Mouse (Mus musculus): ENCODE measurements around the gene Frat1. TPM values are rescaled to one million over a fixed set of nuclear protein-coding genes. Genes with fewer than 3 reads are reported as not detected.

Frat1 gene
- total RNA-seq (2021) = 1 to 10 TPM; 5.6 to 6.1 TPM
- long read RNA-seq, experiment 1 = 0 reads
- long read RNA-seq, experiment 2, partial matches to known transcripts = 0 of 2 reads
- long read RNA-seq, experiment 2, other reads (novel, unspliced or antisense) = 0 of 2 reads

DNA sequence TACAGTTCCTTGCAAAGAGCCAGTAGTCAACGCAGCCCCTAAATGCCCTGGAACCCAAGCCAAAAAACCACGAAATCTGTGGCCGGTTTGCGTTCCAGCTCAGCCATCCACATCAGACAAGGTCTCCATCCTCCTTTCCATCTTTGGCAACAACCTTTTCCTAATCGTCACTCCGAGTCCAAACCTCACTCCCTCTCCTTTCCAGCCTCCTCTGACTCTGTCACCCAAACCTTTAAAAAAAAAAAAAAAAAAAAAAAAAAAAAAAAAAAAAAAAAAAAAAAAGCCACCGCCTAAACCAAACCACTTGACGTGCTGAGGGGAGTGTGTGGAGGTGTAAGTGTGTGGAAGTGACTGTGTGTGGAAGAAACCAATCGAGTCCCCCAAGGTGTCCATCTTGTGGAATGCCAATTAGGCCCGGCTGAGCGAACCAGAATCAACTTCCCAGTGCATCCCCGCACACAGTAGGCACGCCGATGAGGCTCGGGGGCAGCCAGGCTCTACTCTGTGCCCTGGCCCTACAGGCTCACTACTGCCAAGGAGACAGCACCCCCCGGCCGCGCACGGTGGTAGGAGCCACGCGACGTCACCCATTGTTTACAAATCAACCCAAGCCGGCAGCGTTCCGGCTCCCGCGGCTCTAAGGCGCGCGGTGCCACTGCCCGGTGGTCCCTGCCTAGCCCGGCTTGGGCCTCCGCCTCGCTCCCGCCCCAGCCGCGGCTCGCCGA lies at the start of gene Frat1:
Gene Frat1, plus strand, starts transcription at position 590 of the 725 bp plus-strand sequence.
- peak; percentile 77 for DNase-seq

DNA sequence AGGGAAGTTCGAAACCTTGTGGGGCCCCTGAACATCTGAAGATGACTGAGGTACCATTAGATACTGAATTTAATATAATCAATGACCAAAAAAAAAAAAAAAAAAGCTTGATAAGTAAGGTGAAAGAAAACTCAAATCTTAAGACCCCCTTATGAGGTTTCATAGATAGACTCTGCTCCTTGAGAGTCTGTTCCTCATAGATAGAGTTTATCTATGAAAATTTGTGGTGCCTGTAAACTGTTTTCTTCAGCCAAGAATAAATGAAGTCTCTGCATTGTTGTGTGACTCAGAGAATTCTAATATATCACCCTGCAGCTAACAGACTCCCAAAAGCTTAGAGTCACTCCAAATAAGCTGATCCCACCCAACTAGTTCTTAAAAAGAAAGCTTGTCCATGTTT lies 42.9 kb upstream of the Frat1 start:
- no peak for DNase-seq

DNA sequence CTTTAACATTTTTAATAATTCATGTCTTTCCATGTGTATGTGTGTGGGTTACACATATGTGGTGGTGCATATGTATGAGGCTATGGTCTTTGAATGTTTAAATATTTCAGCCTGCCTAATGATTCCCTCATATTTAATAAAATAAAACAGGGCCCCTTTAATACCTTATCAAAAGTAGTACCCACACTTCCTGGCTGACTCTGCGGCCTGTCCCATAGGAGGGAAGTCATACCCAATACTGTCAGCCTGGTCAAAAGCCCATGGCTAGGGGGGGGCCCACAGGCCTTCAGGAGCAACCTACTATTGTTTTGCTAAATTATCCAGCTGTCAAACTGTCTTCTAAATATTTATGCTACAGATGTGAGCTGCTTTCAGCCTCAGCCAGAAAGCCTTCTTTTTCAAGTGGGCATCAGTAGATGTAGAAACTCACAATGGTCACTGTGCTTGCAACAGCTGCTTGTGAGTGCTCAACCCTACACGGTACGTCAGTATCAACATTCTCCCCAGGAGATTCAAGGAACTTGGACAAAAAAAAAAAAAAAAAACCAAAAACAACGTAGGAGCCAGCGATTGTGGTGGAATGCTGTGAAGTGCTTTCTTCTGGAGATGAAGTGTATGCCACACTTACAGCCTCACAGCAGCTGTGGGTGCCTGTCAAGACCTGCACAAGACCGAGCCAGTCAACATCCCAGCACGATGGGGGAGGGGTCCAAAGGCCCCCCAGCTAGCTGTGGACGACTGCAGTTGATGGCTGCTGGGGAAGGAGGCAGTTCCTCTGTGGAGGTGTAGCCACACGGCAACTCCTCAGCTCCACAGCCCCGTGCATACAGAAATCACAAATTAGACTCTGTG lies 40.4 kb upstream of the Frat1 start:
- DNase-seq = no peak

DNA sequence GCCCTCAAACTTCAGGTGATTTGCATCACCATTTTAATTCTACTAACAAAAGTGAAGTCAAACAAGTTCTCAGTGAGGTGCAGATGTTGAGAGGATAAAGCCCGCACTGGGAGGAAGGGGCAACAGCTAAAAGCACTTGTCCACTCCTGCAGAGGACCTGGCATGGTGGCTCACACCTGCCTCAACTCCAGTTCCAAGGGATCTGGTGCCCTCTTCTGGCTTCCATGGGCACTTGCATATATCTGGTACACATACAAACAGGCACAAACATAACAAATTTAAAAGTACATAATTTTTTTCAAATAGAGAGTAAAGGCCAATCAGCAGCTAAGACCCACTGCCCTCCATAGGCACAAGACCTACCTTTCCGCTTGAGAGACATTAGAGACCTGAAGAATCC lies 38.4 kb upstream of the Frat1 start:
- DNase-seq = no peak

DNA sequence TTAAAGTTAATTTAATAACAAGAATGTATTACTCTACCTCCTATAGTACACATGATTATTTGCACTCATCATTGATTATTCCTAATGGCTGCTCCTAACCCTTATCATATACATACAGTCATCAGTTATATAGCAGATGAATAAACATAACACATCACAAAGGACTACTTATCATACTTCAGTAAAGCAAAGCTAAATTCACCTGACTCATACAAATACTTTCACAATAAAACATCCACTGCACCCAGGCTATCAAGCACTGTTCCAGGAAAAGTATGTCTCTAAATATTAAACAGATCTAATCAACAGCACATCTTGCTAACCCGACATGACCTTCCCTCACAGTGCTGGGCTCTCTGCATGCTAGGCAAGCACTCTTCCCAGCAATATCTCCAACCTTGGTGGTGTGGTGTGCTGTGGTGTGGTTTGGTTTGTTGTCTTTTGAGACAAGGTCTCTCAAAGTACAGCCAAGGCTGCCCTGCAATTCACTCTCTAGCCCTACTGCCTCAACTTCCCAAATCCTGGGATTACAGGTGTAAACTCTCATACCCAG lies 36.8 kb upstream of the Frat1 start:
- DNase-seq = no peak

DNA sequence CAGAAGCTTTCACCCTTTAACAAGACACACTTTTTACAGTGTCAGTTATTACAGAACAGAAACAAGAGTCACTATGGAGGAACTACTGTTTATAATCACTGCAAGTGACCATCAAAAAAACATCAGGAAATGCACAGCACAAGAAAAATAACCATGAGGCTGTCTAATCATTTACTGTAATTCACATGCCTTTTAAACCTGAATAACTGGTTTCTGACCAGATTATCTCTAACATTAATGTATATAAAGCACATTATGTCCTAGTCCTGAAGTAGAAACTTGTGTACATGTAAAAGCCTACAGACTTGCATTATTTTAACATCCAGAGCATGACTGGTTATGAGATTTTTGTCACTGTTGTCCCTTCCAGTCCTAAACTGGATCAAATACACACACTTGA lies 35.8 kb upstream of the Frat1 start:
- no peak for DNase-seq

DNA sequence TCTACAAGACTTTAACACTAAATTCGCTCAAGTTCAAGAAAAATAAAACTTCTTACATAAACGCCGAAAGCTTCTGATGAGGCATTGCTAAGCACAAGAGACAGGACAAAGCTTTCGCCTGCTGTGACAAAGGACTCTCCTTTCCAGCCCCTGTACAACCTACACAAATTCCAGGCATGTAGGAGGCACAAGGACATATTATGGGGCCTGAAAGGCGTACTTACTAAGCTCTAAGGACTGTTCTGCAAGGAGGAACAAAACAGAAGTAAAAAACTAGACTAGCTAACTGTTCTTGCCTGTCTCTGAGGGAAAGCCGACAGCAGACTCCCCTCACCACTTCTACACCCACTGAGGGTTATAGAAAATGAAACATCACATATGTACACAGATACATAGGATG lies 34.9 kb upstream of the Frat1 start:
- no peak for DNase-seq

DNA sequence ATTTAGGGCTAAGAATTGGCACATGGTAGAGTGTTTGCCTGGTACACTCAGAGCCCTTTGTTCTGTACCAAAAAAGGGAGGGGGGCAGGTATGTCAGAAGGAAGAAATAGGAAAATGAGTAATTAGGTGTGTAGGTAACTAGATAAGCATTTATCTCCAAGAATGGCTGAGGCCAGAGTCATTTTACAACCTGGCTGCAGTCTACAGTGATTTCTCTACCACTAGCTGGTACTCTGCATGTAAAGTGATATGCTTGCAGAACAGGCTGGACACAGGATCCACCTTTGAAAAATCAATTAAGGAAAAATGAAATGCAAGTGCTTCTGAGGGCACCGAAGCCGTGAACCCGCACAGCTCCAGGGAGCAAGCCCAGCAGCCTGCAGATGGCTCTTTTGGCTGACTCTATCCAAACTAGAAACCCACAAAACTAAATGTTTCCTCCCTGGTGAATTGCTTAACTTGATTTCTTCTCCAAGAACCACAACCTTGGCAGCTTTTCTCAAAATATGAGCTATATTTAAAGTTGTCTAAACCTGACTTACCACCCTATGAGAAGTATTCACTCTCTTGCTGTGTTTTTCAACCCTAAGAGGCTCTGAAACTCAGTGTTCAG lies 33.5 kb upstream of the Frat1 start:
- DNase-seq = no peak

DNA sequence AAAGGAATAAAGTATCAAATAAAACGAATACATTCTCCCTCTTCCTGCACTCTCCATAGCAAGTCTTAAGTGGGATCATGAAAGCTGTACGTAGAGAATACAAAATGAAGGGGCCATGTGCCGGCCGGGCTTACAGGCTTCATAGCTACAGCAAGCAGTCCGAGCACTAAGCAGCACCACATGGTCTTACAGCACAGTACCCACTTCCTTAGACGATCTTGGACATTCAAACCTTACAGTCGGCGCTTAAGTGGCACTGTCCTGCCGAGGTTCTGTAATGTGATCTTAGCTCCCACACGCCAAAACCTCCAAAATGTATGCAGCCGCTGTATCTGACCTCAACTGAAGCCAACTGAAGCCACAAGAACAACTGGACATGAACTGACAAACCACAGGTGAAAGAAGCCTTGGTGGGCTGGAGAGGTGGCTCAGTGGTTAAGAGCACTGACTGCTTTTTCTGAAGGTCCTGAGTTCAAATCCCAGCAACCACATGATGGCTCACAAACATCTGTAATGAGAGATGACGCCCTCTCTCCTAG lies 32.9 kb upstream of the Frat1 start:
- no peak for DNase-seq

DNA sequence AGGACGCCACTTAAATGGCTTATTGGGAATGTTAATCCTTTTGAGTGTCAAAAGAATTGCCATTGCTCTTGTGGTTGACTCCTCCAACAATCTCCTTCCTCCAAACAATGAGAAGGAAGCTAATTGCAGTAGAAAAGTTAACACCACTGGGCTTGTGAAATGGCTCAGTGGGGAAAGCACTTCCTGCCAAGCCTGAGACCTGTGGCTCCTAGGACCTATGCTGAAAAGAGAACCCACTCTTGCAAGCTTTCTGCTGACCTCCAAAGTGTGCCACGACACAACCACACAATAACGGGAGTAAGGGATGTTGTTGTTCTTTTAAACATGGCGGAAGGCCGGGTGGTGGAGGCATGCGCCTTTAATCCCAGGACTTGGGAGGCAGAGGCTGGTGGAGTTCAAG lies 32.2 kb upstream of the Frat1 start:
- DNase-seq = no peak

DNA sequence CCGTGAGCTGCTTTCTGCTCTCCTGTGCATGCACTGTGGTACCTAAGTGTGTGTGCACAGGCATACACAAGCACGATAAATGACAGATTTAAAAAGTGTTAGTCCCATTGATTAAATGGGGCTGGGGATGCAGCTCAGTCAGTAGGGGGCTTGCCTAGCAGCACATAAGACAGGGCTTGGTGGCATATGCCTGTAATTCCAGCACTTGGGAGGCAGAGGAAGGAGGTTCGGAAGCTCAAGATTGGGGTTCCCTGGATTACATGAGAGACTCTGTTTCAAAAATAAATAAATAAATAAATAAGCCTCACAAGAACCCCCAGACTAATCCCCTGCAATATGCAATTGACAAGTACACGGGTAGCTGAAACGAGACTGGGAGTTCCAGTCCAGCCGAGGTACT lies 29.3 kb upstream of the Frat1 start:
- DNase-seq = no peak

DNA sequence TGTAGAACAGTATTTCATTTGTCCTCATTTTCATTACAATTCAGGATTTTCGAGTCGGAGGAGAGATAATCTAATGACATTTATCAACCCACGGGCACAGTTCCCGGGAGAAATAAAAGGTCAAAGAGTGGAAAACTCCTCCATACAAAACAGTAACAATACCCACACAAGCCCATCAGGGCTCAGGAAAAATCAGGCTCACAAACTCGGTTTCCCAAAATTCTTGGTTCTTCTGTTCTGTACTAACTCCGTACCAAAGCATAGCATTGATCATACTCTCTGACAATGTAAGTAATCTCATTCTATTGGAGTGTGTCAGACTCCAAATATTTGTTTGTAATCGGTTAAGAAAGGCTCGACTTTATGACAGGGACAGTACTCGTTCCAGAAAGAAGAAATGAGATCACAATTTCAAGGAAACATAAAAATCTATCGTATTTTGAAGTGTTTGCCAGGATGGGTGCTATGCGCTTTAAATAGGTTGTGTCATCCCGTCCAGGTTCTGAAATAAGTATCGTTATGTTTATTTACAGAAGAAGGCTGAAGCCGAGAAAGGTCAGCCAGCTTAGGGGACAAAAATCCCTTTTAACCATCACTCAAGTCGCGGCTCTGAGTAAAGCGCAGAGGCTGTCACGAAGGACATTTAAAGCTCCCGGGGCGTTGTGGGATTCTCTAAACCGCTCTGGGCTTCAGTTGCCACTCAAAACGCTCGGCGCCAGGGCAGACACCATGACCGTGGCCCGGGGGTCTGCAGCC lies 28.6 kb upstream of the Frat1 start:
- no peak for DNase-seq

DNA sequence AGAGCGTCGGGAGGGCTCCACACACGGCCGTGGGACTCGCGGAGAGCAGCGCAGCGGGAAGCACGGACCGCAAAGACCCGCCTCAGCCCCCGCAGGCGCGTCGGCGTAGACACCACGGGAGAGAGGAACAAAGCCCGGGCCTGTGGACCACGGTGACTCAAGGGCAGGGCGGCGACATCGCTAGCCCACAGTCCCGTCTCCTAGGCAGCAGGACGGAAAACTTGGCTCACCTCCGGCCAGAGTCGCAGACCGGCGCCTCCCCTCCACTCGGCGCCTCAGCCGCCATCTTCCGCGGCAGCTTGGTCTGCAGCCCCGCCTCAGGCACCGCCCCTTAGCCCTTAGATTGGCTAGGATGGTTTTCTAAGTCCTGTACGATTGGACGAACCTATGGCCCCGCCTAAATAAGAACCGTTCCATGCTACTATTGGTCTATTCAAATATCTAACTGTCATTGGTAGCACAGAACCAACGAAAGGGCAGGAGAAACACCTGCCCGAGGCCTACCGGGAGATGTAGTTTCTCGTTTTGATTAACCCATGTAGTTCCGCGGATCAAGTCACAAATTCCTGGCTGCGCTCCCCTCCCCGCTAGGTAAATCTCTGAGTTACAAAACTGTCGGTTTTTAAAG lies 27.9 kb upstream of the Frat1 start, which contains the start of gene Arhgap19:
Gene Arhgap19, minus strand, starts transcription at position 306 of the 628 bp plus-strand sequence.
- peak; percentile 85 for DNase-seq

DNA sequence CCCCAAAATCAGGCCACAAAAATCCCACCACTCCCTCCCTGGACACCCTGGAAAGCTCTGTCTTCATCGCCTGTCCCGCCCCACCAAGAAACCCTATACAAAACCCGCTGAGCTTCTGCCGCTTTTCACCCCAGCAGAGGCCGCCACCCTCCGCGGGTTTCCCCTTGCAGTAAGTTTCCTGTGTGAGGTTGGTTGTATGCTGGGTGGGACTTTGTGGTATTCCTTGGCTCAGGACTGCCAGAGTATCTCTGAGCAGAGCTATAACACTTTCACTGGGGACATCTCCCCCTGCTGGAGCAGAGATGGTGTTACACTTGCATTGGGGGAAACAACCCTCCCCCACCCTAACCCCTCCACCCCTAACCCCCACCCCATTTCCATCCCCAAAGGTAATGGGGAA lies 26.4 kb upstream of the Frat1 start:
- DNase-seq = peak; percentile 25

DNA sequence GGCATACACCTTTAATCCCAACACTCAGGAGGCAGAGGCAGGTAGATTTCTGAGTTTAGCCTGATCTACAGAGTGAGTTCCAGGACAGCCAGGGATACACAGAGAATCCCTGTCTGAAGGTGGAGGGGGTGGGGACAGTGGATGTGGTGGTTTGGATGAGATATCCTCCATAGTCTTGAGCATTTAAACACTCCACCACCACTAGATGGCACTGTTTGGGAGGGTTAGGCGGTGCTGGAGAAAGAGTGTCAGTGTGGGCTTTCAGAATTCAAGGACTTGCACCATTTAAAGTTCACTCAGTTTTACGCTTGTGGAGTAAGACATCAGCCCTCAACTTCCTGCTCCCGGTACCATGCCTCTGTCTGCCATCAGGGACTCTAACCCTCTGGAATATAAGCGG lies 23.9 kb upstream of the Frat1 start:
- DNase-seq = no peak

DNA sequence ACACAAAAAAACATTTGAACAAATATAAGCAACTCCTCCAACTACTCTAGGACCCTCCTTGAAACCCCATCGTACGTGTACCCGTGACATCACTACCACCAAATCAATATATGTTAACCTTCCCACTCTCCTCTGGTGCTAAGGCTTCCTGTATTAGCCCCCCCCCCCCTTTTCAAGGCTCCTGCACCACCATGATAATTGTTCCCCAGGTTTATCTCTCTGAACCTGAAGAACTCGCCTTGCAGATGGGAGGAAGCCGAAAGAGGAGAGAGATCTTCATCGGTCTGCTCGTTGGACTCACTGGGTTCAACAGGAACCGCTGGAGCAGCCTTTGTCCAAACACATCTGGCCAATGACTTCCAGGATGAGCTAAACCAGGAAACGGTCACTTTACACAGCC lies 22.3 kb upstream of the Frat1 start:
- DNase-seq = no peak

DNA sequence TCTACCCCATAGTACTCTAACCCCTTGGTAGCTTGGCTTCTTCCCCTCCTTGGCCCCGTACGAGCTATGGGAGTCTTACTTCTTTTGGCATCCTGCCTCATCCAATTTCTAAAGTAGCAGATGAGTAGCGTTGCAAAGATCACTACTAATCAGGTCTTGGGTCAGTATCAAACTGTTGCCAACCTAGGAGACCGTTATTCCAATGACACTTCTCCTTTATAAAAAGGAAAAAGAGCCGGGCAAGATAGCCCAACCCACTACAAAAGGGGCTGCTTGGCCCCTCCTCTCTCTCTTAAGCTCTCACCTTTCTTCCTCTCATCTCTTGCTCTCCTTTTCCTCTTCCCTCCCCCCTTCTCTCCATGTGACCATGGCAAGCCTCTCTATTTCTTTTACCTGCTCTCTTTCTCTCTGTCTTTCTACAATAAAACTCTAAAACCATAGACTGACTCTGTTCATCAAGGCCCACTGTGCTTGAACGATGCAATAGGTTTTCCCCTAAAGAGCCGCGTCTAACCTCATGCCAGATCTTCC lies 21.6 kb upstream of the Frat1 start:
- no peak for DNase-seq

DNA sequence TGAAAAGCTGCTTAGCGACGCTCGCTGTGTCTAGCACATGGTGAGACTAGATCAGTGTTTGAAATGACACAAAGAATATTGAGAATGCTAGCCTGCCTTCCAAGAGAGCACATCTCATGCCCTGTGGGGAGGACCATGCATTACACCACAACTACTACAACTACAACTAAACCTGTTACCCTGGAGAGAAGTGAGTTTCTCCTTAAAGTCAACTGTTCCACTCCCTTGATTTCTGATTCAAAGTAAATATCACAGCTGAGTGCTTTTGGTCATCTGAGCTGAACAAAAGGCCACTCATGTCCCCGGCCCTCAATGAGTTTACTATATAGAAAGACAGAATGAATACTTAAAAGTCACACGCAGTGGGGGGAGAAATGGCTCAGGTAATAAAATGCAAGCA lies 19.7 kb upstream of the Frat1 start:
- no peak for DNase-seq

DNA sequence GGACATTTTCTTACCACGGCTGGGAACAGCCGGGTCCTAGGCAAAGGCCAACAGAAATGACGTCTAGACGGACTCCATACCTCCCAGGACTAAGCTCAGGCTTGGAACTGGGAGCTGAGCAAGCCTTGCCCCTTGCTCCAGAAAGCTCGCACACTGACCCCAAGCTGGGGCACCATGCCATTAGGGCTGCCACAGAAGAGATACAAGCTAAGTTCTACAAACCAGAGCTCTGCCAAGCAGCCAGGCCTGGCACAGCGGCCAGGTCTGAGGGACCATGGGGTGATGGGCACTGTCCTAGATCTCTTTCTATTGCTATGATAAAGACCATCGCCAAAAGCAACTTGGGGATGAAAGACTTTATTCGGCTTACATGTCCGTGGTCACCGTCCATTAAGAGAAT lies 17.2 kb upstream of the Frat1 start:
- no peak for DNase-seq

DNA sequence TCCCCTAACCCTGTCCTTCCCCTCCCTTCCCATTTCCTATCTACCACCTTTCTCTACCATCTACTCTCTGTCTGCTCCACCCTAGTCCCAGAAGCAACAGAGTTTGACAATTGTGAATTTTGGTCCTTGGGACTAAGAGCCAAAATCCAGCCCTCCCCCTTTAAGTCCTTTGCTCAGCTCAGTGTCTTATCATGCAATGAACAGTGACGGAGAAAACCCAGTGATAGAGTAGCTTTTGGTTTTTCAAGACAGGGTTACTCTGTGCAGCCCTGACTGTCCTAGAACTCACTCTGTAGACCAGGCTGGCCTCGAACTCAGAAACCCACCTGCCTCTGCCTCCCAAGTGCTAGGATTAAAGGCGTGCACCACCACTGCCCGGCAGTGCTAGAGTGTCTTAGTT lies 16.4 kb upstream of the Frat1 start:
- no peak for DNase-seq

DNA sequence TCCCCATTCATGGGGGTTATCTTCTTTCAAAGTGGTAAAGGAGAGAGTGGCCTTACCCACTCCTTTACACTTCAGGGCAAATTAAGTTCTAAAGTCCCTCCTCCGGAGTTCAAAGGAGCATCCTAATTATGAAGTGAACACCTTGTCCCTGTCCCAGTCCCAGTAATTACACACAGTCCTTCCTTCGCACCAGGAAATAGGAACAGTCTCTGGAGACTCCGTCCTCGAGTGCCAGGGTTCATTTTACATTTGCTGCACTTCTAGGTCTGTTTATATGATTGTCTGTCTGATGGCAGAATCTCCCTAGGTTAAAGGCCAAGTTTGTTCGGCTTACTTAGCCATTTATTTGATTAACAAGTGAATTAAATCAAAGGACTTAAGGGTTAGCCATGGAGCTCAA lies 13.4 kb upstream of the Frat1 start:
- no peak for DNase-seq
